Mouse (Mus musculus): ENCODE measurements at regions not wholly inside any gene's neighbourhood (a gene's known extent, or its start where the extent isn't known, plus 50 kb on each side); places are given as distances from the start of the nearest gene placed in this dataset.

DNA sequence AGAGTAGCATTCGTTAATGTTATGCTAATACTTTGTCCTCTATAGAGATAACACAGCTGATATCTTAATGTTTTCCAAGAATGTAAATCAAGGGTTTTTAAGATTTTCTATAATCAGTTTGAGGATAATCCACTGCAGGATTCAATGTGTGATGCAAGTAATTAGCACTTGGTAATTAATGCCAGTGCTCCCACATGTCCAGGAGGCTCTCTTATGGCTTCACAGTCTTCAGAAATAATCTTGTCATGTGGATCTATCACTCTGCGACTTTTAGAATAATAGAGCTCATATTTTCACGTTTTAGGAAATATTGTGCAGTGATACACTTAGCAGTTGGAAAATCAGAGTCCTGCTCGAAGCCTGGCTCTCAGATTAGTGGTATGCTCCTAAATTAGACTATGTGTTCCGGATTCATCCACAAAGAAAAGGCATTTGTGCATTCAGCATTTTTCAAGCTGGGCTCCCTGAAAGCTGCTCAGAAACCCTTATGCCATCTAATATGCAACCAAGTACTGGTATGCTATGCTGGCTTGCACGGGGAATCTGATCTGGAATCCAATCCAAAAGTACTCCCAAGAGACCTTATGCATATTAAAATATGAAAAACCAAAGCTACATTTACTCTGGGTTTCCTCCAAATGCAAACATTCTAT is 1302.8 kb upstream of the Tyrp1 start:
- peak; percentile 7 to 22 for DNase-seq (ENCODE audit: low spot score in 2 of 2)

DNA sequence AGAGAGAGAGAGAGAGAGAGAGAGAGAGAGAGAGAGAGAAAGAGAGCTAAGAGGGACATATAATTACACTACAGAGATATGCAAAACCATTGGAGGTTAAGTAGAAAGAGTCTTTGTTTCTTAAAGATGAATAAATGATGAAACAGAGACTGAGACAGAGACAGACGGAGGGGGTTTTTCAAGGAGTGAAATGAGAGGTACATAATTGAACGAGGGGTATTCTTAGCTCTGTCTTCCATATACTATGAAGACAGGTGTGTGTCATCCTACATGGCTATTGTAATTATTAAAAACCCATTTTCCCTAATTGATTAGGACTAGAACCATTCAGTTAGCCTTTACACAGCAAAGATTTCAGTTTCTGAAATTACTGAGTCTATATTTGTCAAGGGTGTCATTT is 1302.2 kb upstream of the Tyrp1 start:
- DNase-seq (ENCODE audit: low spot score in 2 of 2) = no peak

DNA sequence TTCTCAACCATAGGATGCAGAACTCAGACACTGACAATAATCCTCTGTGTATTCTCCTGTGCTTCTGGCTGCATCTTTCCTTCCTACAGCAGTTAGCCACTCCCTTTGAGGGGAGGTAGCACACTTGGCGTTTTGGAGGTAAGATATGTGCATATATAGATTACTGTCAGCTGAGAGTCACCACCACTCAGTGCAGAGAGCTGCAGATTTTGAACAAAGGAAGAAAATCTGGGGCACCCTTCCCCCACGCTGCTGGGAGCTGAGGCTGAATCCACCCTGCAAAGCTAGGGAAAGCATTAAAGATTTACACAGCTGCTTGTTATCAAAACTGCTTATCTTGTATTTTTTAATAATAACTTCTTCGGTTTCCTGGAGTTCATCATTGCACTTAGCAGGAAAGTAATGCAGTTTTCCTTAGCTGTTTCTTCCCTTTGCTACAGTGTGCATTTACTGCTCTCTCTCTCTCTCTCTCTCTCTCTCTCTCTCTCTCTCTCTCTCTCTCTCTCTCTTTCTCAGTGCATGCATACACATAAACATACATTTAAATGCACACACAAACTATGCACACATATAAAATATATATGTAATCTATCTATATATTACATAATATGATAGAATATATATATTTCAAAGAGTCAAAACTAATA is 1301.4 kb upstream of the Tyrp1 start:
- peak in 1 of 2 experiments; percentile 48 for DNase-seq (ENCODE audit: low spot score in 2 of 2)

DNA sequence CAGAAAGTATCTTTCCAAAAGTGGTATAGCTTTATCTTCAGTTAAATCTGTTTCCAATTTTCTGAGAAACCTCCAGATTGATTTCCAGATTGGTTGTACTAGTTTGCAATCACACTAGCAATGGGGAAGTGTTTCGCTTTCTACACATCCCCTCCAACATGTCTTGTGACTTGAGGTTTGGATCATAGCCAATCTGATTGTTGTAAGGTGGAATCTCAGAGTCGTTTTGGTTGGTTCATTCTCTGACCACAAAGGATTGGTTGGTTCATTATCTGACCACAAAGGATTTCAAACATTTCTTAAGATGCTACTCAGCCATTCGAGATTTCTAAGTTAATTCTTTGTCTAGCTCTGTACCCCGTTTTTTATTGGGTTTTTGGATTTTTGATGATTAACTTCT is 1288.5 kb upstream of the Tyrp1 start:
- DNase-seq (ENCODE audit: low spot score in 2 of 2) = no peak

All from left cerebral cortex, adult 9 months (tissue).